Mouse (Mus musculus) CH12.LX (cell line): ENCODE measurements at regions not wholly inside any gene's neighbourhood (a gene's known extent, or its start where the extent isn't known, plus 50 kb on each side); places are given as distances from the start of the nearest gene placed in this dataset.

ENCODE experiments used
- DNase-seq: peaks from one replicate; pipeline ENCODE4 v3.0.0-alpha.2; 2013; ENCODE audit errors: extremely low read depth
- H3K27ac ChIP-seq: 2 replicates; pipeline ENCODE4 v1.5.1; 2012; ENCODE audit warnings: low read depth, mild to moderate bottlenecking, control low read depth, moderate library complexity; ENCODE audit not compliant: insufficient read depth
- H3K27me3 ChIP-seq: replicated peaks from 2 replicates; pipeline ENCODE3; 2012; ENCODE audit warnings: inconsistent platforms
- H3K36me3 ChIP-seq, 2 experiments: replicated peaks in 1 of 2; 2 replicates each; pipeline versions ENCODE3 to v1.6.1; 2012; ENCODE audit warnings: inconsistent platforms in 1 of 2, low read length in 1 of 2, mild to moderate bottlenecking in 1 of 2, mixed read lengths in 1 of 2, moderate library complexity in 1 of 2; ENCODE audit not compliant: control insufficient read depth in 1 of 2, insufficient read depth in 1 of 2
- H3K4me1 ChIP-seq, 2 experiments: 2 replicates each; pipeline ENCODE4 v1.6.1; 2012; ENCODE audit warnings: inconsistent platforms in 1 of 2, moderate library complexity in 1 of 2; ENCODE audit not compliant: insufficient read depth in 2 of 2, control insufficient read depth in 1 of 2
- H3K4me2 ChIP-seq: 2 replicates; pipeline ENCODE4 v1.6.1; 2012; ENCODE audit warnings: low read depth, mild to moderate bottlenecking, control low read depth; ENCODE audit not compliant: poor library complexity, insufficient read depth, severe bottlenecking
- H3K4me3 ChIP-seq, 3 experiments: fragments of 150-350 bp in 1 of 3; sonication (generic) in 1 of 3; replicated peaks in 1 of 3; 2 replicates each; pipeline versions ENCODE3 to v1.5.1; 2011 to 2012; ENCODE audit warnings: low read depth in 2 of 3, low read length in 2 of 3, mild to moderate bottlenecking in 2 of 3, moderate library complexity in 2 of 3, control low read depth in 1 of 3, improper control_type of control experiment in 1 of 3, inconsistent platforms in 1 of 3, mixed read lengths in 1 of 3; ENCODE audit not compliant: poor library complexity in 1 of 3
- H3K79me2 ChIP-seq: replicated peaks from 2 replicates; pipeline ENCODE4 v1.6.1; 2012; ENCODE audit warnings: mild to moderate bottlenecking, moderate library complexity; ENCODE audit not compliant: control insufficient read depth, poor library complexity, insufficient read depth, severe bottlenecking; ENCODE audit errors: extremely low read depth
- H3K9ac ChIP-seq: 2 replicates; pipeline ENCODE4 v1.6.1; 2012; ENCODE audit warnings: low read depth, mild to moderate bottlenecking, control low read depth, moderate library complexity; ENCODE audit not compliant: insufficient read depth
- H3K9me3 ChIP-seq: replicated peaks from 2 replicates; pipeline ENCODE3; 2012; ENCODE audit warnings: low read length, inconsistent platforms, mixed read lengths
- CHD1 ChIP-seq: IDR thresholded peaks from 2 replicates; pipeline ENCODE4 v1.6.1; 2012; ENCODE audit warnings: low read depth, low read length, improper control_type of control experiment, inconsistent platforms
- ELF1 ChIP-seq: IDR thresholded peaks from 2 replicates; pipeline ENCODE4 v1.6.1; 2014; ENCODE audit warnings: low read depth, mild to moderate bottlenecking, inconsistent platforms, low read length, improper control_type of control experiment
- HCFC1 ChIP-seq: IDR thresholded peaks from 2 replicates; pipeline ENCODE4 v1.6.1; 2012; ENCODE audit warnings: low read depth, mild to moderate bottlenecking, inconsistent platforms, low read length, improper control_type of control experiment
- JUN ChIP-seq: IDR thresholded peaks from 2 replicates; pipeline ENCODE4 v1.6.1; 2011; ENCODE audit warnings: low read depth, mild to moderate bottlenecking, low read length, improper control_type of control experiment, moderate library complexity; ENCODE audit not compliant: insufficient read depth
- JUND ChIP-seq: conservative IDR thresholded peaks from 2 replicates; pipeline ENCODE4 v1.6.1; 2011; ENCODE audit warnings: low read depth, low read length, improper control_type of control experiment
- KAT2A ChIP-seq: IDR thresholded peaks from 2 replicates; pipeline ENCODE4 v1.6.1; 2012; ENCODE audit warnings: low read length, improper control_type of control experiment, inconsistent platforms; ENCODE audit not compliant: insufficient replicate concordance
- MAX ChIP-seq: IDR thresholded peaks from 2 replicates; pipeline ENCODE4 v1.6.1; 2011; ENCODE audit warnings: low read length, improper control_type of control experiment
- MAZ ChIP-seq: IDR thresholded peaks from 2 replicates; pipeline ENCODE4 v1.6.1; 2012; ENCODE audit warnings: low read depth, mild to moderate bottlenecking, inconsistent platforms, low read length, improper control_type of control experiment, moderate library complexity
- MEF2A ChIP-seq: IDR thresholded peaks from 2 replicates; pipeline ENCODE4 v1.6.1; 2014; ENCODE audit warnings: low read depth, mild to moderate bottlenecking, inconsistent platforms, low read length, improper control_type of control experiment, borderline replicate concordance
- PAX5 ChIP-seq: IDR thresholded peaks from 2 replicates; pipeline ENCODE4 v1.6.1; 2012; ENCODE audit warnings: low read length, inconsistent platforms, mixed read lengths
- POLR2AphosphoS2 ChIP-seq: IDR thresholded peaks from 2 replicates; pipeline ENCODE4 v1.6.1; 2011; ENCODE audit warnings: low read depth, low read length, improper control_type of control experiment
- RAD21 ChIP-seq: IDR thresholded peaks from 2 replicates; pipeline ENCODE4 v1.6.1; 2011; ENCODE audit warnings: low read depth, mild to moderate bottlenecking, low read length, improper control_type of control experiment, moderate library complexity
- SMC3 ChIP-seq: IDR thresholded peaks from 2 replicates; pipeline ENCODE4 v1.6.1; 2011; ENCODE audit warnings: low read depth, low read length, improper control_type of control experiment
- TBP ChIP-seq: conservative IDR thresholded peaks from 2 replicates; pipeline ENCODE4 v1.6.1; 2011; ENCODE audit warnings: low read depth, low read length, improper control_type of control experiment
- TCF12 ChIP-seq: IDR thresholded peaks from 2 replicates; pipeline ENCODE4 v1.6.1; 2014; ENCODE audit warnings: low read depth, mild to moderate bottlenecking, inconsistent platforms, low read length, improper control_type of control experiment
- UBTF ChIP-seq: IDR thresholded peaks from 2 replicates; pipeline ENCODE4 v1.6.1; 2012; ENCODE audit warnings: low read depth, mild to moderate bottlenecking, inconsistent platforms, low read length, improper control_type of control experiment, moderate library complexity
- USF2 ChIP-seq: conservative IDR thresholded peaks from 2 replicates; pipeline ENCODE4 v1.6.1; 2011; ENCODE audit warnings: low read depth, low read length, improper control_type of control experiment
- ZC3H11A ChIP-seq: IDR thresholded peaks from 2 replicates; pipeline ENCODE4 v1.6.1; 2012; ENCODE audit warnings: low read depth, mild to moderate bottlenecking, inconsistent platforms, low read length, improper control_type of control experiment
- ZMIZ1 ChIP-seq: IDR thresholded peaks from 2 replicates; pipeline ENCODE4 v1.6.1; 2012; ENCODE audit warnings: low read depth, mild to moderate bottlenecking, inconsistent platforms, low read length, improper control_type of control experiment
- ZNF384 ChIP-seq: IDR thresholded peaks from 2 replicates; pipeline ENCODE4 v1.6.1; 2012; ENCODE audit warnings: low read depth, low read length, improper control_type of control experiment, inconsistent platforms
- dilution Hi-C: fragments of 300-500 bp; cut with MboI; formaldehyde crosslinking; loops from 2 replicates; pipeline ENCODE4 v1.14.3; 2020; ENCODE audit warnings: low sequenced_read_pairs; ENCODE audit not compliant: extremely low pct_unique_long_range_greater_than_20kb, extremely low pct_ligation_motif_present
- in situ Hi-C: fragments of 300-500 bp; cut with MboI; formaldehyde crosslinking; loops from 3 replicates; pipeline ENCODE4 v1.14.3; 2019; ENCODE audit warnings: low sequenced_read_pairs, low pct_ligation_motif_present, low pct_unique_long_range_greater_than_20kb, mixed read lengths

GRCm38 (mm10) chr4:22124836-22125235 lies 193.7 kb downstream of the Faxc start:
- no peaks in the 10 kb centered on the region for H3K9me3 ChIP-seq
- H3K27ac ChIP-seq = no peak overlapping the region
- H3K36me3 ChIP-seq = no peaks in the 10 kb centered on the region
- H3K79me2 ChIP-seq = no peaks in the 10 kb centered on the region
- no peak overlapping the region for H3K9ac ChIP-seq
- TF ChIP-seq KAT2A (no peak), TCF12 (no peak), TBP (no peak), CHD1 (no peak), JUND (no peak), SMC3 (no peak), ZC3H11A (no peak), MAZ (no peak), RAD21 (no peak), ZMIZ1 (no peak), MAX (no peak), HCFC1 (no peak), MEF2A (no peak)
- in situ Hi-C loops = no loop called here
- H3K27me3 ChIP-seq = no peaks in the 10 kb centered on the region
- DNase-seq = no peak
- H3K4me2 ChIP-seq = no peak overlapping the region
- dilution Hi-C loops = no loop called here
- H3K4me1 ChIP-seq = no peaks in the 10 kb centered on the region; a peak in 1 of 4 replicates
- H3K4me3 ChIP-seq = no peak overlapping the region

GRCm38 (mm10) chr4:22130511-22130910 lies 199.4 kb downstream of the Faxc start:
- Histone ChIP-seq H3K9me3 (no peaks in the 10 kb centered on the region), H3K79me2 (no peaks in the 10 kb centered on the region), H3K4me1 (peaks cover 0 to 20% of the 10 kb centered on the region in 2 experiments; a peak in 2 of 4 replicates), H3K36me3 (no peaks in the 10 kb centered on the region), H3K4me2 (no peak overlapping the region), H3K27me3 (no peaks in the 10 kb centered on the region), H3K4me3 (no peak overlapping the region), H3K27ac (no peak overlapping the region), H3K9ac (no peak overlapping the region)
- TF ChIP-seq ELF1 (no peak), KAT2A (no peak), USF2 (no peak), ZNF384 (no peak), POLR2AphosphoS2 (no peak), JUN (no peak), PAX5 (no peak), UBTF (no peak)
- dilution Hi-C loops = no loop called here
- in situ Hi-C loops = no loop called here
- no peak for DNase-seq
